Mouse (Mus musculus) heart, embryonic 16.5 days (tissue): ENCODE measurements at regions not wholly inside any gene's neighbourhood (a gene's known extent, or its start where the extent isn't known, plus 50 kb on each side); places are given as distances from the start of the nearest gene placed in this dataset.

ENCODE experiments used
- ATAC-seq: fragments of 200-750 bp; cut with Nextera tagmentation; replicated peaks from 2 replicates; pipeline ENCODE4 v1.8.0; 2017; ENCODE audit warnings: moderate number of reproducible peaks; ENCODE audit not compliant: insufficient read depth, low FRiP score; ENCODE audit errors: extremely low read depth
- H3K27ac ChIP-seq: fragments of 300-500 bp; sonication (generic); 2 replicates; pipeline ENCODE4 v1.5.1; 2014; ENCODE audit warnings: mild to moderate bottlenecking, low read length, control low read depth, moderate library complexity
- H3K27me3 ChIP-seq: fragments of 300-500 bp; sonication (generic); 2 replicates; pipeline ENCODE4 v1.6.1; 2014; ENCODE audit warnings: low read length, mixed read lengths; ENCODE audit not compliant: control insufficient read depth, insufficient read depth
- H3K36me3 ChIP-seq: fragments of 300-500 bp; sonication (generic); 2 replicates; pipeline ENCODE4 v1.6.1; 2014; ENCODE audit not compliant: control insufficient read depth, insufficient read depth
- H3K4me1 ChIP-seq: fragments of 300-500 bp; sonication (generic); 2 replicates; pipeline ENCODE4 v1.6.1; 2014; ENCODE audit warnings: low read length, mixed read lengths; ENCODE audit not compliant: control insufficient read depth, insufficient read depth
- H3K4me2 ChIP-seq: fragments of 300-500 bp; sonication (generic); 2 replicates; pipeline ENCODE4 v1.6.1; 2014; ENCODE audit warnings: low read depth, mild to moderate bottlenecking, control low read depth, low read length
- H3K4me3 ChIP-seq: fragments of 300-500 bp; sonication (generic); 2 replicates; pipeline ENCODE4 v1.5.1; 2014; ENCODE audit warnings: mild to moderate bottlenecking, control low read depth, low read length
- H3K9ac ChIP-seq: fragments of 300-500 bp; sonication (generic); 2 replicates; pipeline ENCODE4 v1.6.1; 2014; ENCODE audit warnings: low read length, control low read depth
- H3K9me3 ChIP-seq: fragments of 300-500 bp; sonication (generic); replicated peaks from 2 replicates; pipeline ENCODE4 v1.6.1; 2016; ENCODE audit warnings: low read length; ENCODE audit not compliant: control insufficient read depth
- WGBS: fragments of 180-500 bp; shearing (Covaris S2); extraction: QIAGEN DNeasy Blood & Tissue Kit; methylation state at CpG from one replicate; pipeline ENCODE4 v1.1.7; 2014; 5-methylcytosine and 5-hydroxymethylcytosine counted together

DNA sequence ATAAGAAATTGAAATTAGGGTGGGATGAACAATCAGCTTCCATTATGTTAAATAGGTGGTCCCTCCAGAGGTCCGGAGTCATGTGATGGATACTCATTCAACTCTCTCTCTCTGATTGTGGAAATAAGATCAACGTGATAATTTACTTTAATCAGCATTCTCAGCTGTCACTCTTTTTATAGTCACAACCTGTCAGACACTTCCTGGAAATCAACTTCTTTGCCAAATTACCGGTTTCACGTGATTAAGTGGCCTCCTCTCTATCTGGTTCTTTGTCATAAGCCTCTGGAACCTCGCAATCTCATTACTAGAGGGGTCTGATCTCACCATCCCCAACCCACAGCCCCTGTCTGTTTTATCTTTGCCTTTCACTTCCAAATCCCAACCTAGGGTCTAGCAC, 155.6 kb upstream of the Nabp1 start:
- no peak overlapping the region for H3K4me2 ChIP-seq
- H3K4me3 ChIP-seq = no peak overlapping the region
- H3K9ac ChIP-seq = no peak overlapping the region
- 67% methylated on average over 5 of the region's 5 CpGs for WGBS
- H3K4me1 ChIP-seq = peaks cover 8% of the 10 kb centered on the region; the same call in 1 of the 2 replicates
- H3K27ac ChIP-seq = no peak overlapping the region
- no peaks in the 10 kb centered on the region for H3K27me3 ChIP-seq
- no peaks in the 10 kb centered on the region for H3K9me3 ChIP-seq
- no peak for ATAC-seq
- no peaks in the 10 kb centered on the region for H3K36me3 ChIP-seq

DNA sequence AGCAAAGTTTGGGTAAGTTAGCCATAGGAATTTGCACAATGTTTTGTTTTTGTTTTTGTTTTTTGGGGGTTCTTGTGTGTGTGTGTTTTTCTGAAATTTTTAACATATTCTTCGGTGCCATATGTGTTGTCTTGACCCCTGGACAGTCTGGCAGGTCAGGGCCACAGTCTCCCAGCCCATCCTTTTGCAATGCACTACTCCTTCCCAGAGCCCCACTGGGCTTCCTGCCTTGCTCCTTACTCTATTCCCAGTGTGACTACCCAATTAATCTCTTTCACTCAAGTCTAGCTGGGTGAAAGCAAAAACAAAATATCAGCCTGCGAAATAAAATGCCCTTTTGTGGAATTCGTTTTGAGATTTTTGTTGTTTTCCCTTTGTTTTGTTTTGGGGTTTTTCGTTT, 154.6 kb upstream of the Nabp1 start:
- Histone ChIP-seq H3K9ac (no peak overlapping the region), H3K4me3 (no peak overlapping the region), H3K4me2 (no peak overlapping the region), H3K4me1 (peaks cover 8% of the 10 kb centered on the region; the same call in 1 of the 2 replicates), H3K9me3 (no peaks in the 10 kb centered on the region), H3K27me3 (no peaks in the 10 kb centered on the region), H3K27ac (no peak overlapping the region), H3K36me3 (no peaks in the 10 kb centered on the region)
- no peak for ATAC-seq
- 76% methylated on average over 4 of the region's 4 CpGs for WGBS

DNA sequence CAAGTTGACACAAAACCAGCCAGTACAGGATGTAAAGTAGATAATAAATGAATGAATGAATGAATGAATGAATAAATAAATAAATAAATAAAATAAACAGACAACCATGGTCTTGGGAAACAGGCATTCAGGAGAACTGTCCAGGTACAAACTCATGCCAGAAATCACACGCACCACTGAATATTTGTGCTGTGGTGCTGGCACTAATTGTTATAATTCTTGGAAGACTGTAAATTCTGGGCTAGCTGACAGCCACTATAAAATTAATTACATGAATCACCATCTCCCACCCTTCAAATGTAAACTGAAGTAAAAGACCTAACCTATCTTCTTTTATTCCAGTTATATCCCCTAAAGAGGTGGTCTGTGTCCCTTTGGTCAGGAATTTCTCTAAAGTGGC, 151.6 kb upstream of the Nabp1 start:
- Histone ChIP-seq H3K9me3 (no peaks in the 10 kb centered on the region), H3K36me3 (no peaks in the 10 kb centered on the region), H3K4me3 (no peak overlapping the region), H3K4me2 (no peak overlapping the region), H3K27ac (no peak overlapping the region), H3K4me1 (no peaks in the 10 kb centered on the region), H3K27me3 (no peaks in the 10 kb centered on the region), H3K9ac (no peak overlapping the region)
- ATAC-seq = no peak
- WGBS = 84% methylated on average over 1 of the region's 1 CpGs

DNA sequence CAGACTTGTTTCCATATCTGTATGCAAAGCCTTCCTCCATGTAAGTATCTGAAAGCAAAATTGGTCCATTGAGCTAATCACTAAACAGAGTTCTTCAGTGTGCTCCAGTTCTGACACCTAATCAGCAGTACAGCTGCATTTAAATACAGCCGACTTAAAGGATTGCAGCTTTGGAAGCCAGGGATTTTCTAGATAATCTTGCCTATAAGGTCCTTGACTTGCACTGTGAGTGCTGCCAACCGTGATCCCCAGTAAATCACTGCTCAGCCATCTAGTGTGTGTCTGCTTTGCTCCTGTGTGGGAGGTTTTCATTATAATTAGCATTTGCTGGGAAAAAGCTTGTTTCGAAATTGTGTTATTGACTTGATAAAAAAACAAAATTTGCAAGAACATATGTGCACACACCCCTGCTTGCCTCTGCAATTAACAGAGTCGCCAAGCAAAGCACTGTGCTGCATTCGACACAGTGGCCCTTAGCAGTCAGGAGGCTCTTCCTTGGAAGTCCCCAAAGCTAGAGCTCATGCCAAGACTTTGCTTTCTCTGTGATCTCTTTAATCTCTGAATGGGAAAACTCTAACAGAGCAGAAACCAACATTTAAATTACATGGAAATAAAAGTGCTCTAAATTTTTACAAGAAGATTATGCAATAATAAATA, 150.0 kb upstream of the Nabp1 start:
- H3K9me3 ChIP-seq = no peaks in the 10 kb centered on the region
- H3K36me3 ChIP-seq = no peaks in the 10 kb centered on the region
- no peak for ATAC-seq
- 57% methylated on average over 5 of the region's 5 CpGs for WGBS
- H3K4me3 ChIP-seq = no peak overlapping the region
- no peak overlapping the region for H3K9ac ChIP-seq
- H3K4me2 ChIP-seq = no peak overlapping the region
- no peak overlapping the region for H3K27ac ChIP-seq
- H3K4me1 ChIP-seq = no peaks in the 10 kb centered on the region
- no peaks in the 10 kb centered on the region for H3K27me3 ChIP-seq

DNA sequence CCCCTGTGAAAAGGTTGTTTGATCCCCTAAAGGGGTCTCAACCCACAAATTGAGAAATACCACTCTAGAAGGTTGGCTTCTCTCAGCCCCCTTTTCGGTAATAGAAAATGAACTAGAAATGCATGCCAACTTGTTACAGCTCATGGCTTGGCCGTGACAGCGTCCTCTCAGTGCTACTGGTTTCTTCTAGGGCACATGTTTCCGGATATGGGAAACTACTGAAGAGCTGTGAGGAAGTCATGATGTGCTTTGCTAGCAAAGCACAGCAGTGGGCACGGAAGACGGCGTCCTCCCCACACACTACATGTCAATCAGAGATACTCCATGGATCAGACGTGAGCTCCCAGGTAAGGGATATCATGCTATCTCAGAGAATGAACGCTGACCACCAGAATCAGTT, 148.1 kb upstream of the Nabp1 start:
- no peak overlapping the region for H3K4me2 ChIP-seq
- 85% methylated on average over 9 of the region's 9 CpGs for WGBS
- H3K4me1 ChIP-seq = no peaks in the 10 kb centered on the region
- ATAC-seq = no peak
- H3K36me3 ChIP-seq = no peaks in the 10 kb centered on the region
- H3K9me3 ChIP-seq = no peaks in the 10 kb centered on the region
- no peak overlapping the region for H3K27ac ChIP-seq
- H3K27me3 ChIP-seq = no peaks in the 10 kb centered on the region
- no peak overlapping the region for H3K9ac ChIP-seq
- no peak overlapping the region for H3K4me3 ChIP-seq

DNA sequence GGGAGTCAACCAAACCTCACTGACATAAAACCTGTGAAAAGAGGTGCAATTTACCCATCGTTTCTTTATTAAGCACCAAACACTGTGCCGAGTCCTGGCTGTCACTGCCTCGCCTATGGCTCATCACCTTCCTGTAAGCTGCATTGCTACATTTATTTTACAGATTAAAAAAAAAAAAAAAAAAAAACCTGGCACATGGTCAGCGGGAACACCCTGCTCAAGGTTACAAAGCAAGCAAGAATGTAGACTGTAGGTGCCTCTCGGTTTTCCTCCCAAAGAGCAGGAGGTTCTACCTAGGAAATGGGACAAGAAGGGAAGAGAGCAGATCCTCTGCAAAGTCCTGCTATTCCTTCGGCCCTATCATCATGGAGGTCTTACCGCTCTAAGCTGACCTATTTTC, 146.9 kb upstream of the Nabp1 start:
- Histone ChIP-seq H3K4me3 (no peak overlapping the region), H3K27me3 (no peaks in the 10 kb centered on the region), H3K9me3 (no peaks in the 10 kb centered on the region), H3K9ac (no peak overlapping the region), H3K27ac (no peak overlapping the region), H3K4me1 (no peaks in the 10 kb centered on the region), H3K4me2 (no peak overlapping the region), H3K36me3 (no peaks in the 10 kb centered on the region)
- ATAC-seq = no peak
- 86% methylated on average over 7 of the region's 7 CpGs for WGBS

DNA sequence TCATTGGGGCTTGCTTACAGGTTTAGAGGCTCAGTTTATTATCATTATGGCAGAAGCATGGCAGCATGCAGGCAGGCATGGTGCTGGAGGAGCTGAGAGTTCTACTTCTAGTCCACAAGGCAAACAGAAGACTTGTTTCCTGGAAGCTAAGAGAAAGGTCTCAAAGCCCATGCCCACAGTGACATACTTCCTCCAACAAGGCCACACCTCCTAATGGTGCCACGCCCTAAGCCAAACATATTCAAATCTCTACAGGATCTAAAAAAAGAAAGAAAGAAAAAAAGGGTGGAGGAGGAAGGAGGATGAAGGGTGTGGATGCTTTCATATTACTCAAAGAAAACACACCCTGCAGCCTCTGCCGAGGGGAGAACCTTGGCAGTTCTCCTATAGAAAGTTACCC, 146.3 kb upstream of the Nabp1 start:
- Histone ChIP-seq H3K4me2 (no peak overlapping the region), H3K9ac (no peak overlapping the region), H3K36me3 (no peaks in the 10 kb centered on the region), H3K9me3 (no peaks in the 10 kb centered on the region), H3K4me3 (no peak overlapping the region), H3K27ac (no peak overlapping the region), H3K4me1 (no peaks in the 10 kb centered on the region), H3K27me3 (no peaks in the 10 kb centered on the region)
- ATAC-seq = no peak
- WGBS = 70% methylated on average over 2 of the region's 2 CpGs

DNA sequence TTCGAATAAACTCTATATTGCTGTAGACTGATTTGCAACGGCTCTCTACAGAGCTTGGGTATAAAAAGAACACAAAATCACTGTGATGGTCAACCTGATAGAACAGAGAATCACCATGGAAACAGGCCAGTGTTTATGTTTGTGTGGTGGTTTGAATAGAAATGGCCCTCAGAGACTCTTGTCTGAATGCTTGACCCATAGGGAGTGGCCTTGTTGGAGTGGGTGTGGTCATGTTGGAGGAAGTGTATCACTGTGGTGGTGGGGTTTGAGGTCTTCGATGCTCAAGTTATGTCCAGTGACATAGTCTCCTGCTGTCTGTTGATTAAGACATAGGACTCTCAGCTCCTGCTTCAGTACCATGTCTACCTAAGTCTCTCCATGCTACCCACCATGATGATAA, 144.8 kb upstream of the Nabp1 start:
- H3K36me3 ChIP-seq = no peaks in the 10 kb centered on the region
- no peak for ATAC-seq
- no peak overlapping the region for H3K9ac ChIP-seq
- no peak overlapping the region for H3K4me2 ChIP-seq
- no peaks in the 10 kb centered on the region for H3K27me3 ChIP-seq
- H3K4me1 ChIP-seq = no peaks in the 10 kb centered on the region
- no peak overlapping the region for H3K27ac ChIP-seq
- H3K4me3 ChIP-seq = no peak overlapping the region
- WGBS = 89% methylated on average over 3 of the region's 3 CpGs
- no peaks in the 10 kb centered on the region for H3K9me3 ChIP-seq

DNA sequence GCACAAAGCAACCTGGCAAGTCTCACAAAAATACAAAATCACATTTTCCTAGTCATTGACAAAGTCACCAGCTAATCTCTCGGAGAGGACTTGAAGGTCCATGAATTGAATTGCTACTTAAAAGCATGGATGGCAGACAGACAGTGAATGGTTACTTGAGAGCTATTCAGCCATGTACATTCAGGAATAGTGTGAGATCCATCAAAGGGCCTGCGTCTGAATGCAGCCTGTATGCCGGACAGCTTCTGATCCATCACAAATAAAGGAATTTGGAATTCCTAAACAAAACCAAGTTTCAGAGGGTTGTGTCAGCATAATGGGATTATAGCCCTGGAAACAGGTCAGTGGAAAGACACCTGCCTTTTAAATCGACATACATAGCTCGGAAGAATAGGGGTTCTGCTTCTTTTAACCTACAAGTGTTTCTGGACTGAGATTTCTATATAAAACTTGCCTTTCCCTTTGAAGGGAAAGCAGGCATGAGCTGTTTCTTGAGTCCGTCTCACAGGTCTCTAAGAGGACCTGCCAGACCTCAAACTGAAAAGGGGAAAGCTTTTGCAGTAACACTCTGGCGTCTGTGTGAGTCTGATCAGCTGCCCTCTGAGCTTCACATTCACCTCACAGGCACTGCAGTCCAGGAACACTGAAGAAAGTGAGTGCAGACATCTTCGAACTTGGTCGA, 144.1 kb upstream of the Nabp1 start:
- Histone ChIP-seq H3K4me1 (no peaks in the 10 kb centered on the region), H3K4me2 (no peak overlapping the region), H3K9me3 (no peaks in the 10 kb centered on the region), H3K27me3 (no peaks in the 10 kb centered on the region), H3K36me3 (no peaks in the 10 kb centered on the region), H3K4me3 (no peak overlapping the region), H3K27ac (no peak overlapping the region), H3K9ac (no peak overlapping the region)
- WGBS = 73% methylated on average over 9 of the region's 9 CpGs
- ATAC-seq = no peak
